Mouse (Mus musculus) E14TG2a.4 (cell line): Measurements from ENCODE around the gene Bpifa2.

Experiments used
- CTCF ChIP-seq: conservative IDR thresholded peaks from 2 replicates; pipeline ENCODE4 v1.5.1; 2014; ENCODE audit warnings: low read length
- NANOG ChIP-seq: IDR thresholded peaks from 2 replicates; pipeline ENCODE4 v1.6.1; 2014; ENCODE audit warnings: borderline replicate concordance, low read length, mixed read lengths
- POU5F1 ChIP-seq: IDR thresholded peaks from 2 replicates; pipeline ENCODE4 v1.6.1; 2014; ENCODE audit warnings: low read length, borderline replicate concordance

GRCm38 (mm10) chr2:154007381-154007780 is 684 bp upstream of the Bpifa2 start:
- TF ChIP-seq CTCF, result no peak
- TF ChIP-seq POU5F1, result no peak
- no peak for TF ChIP-seq NANOG
